Mouse (Mus musculus): Measurements from ENCODE around the gene Clmp.

Gene Clmp

DNA sequence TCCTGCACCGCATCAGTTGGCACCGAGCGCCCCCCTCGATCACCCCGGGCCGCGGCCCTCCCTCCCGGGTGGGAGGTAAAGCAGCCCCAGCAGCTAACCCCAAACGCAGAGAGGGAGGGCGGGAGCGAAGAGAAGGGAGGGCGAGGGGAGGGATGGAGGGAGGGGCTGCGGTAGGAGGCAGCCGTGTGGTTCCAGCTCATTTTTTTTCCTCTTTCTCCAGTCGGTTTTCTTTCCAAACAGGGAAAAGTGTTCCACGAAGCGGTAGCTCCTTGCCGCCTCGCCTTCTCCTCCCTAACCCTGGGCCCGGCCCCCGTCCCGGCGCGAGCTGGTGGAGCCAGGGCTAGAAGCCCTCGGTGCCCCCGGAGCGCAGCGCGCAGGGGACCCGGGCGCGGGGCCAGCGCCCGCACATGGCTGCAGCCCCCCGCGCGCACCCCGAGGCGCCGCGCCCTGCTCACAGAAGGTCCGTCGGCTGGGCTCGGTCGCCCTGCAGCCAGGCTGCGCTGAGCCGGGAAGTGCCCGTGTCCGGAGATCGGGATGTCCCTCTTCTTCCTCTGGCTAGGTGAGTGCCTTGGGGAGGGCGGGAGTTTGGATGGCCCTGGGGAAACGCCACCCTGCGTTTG lies at the start of gene Clmp:
Clmp (plus strand) TSS at position 162 of the 620 bp plus-strand sequence.
- no peak for DNase-seq (ENCODE audit: extremely low spot score, low read depth, low spot score)

DNA sequence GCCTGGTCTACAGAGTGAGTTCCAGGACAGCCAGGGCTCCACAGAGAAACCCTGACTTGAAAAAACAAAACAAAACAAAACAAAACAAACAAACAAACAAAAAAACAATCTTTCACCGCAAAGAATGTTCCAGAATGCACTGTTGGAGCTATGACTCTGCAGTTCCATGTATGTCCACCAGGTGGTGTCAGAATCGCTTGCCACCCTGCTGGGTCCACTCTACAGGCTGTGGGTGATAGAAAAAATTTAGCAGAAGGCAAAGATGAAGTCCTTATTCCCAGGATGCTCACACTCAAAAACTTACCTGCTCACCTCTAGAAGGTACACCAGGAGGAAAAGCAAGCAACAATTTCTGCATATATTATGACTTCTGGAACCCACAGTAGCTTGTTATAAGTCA lies 49.7 kb upstream of the Clmp start:
- DNase-seq (ENCODE audit: extremely low spot score, low read depth, low spot score), result no peak

DNA sequence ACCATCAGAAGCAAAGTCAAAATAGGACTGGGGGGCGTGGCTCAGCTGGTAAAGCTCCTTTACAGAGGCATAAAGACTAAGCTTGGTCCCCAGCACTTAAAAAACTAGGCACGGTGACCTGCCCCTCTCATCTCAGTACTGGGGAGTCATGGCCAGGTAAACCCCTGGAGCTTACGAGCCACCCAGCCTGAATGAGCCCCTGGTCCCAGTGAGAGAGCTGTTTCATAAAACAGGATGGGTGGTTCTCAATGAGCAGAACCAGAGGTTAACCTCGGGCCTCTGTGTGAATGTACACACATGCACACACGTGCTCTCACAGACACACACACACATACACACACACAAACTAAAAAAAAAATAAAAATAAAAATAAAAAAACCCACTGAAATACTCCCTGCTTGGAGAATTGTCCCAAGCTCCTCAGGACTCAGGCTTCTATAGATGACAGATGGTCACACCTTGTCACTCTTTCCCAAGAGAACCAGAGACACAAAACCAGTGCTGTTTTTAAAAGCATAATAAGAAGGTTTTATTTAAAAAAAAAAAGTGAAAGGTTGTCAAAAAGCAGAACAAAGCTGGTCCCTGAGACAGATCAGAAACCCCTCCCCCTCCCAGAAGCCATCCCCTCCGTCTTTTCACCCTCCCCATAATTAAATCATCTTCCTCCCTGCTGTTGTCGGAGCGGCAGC lies 47.9 kb upstream of the Clmp start:
- DNase-seq (ENCODE audit: extremely low spot score, low read depth, low spot score), result no peak

DNA sequence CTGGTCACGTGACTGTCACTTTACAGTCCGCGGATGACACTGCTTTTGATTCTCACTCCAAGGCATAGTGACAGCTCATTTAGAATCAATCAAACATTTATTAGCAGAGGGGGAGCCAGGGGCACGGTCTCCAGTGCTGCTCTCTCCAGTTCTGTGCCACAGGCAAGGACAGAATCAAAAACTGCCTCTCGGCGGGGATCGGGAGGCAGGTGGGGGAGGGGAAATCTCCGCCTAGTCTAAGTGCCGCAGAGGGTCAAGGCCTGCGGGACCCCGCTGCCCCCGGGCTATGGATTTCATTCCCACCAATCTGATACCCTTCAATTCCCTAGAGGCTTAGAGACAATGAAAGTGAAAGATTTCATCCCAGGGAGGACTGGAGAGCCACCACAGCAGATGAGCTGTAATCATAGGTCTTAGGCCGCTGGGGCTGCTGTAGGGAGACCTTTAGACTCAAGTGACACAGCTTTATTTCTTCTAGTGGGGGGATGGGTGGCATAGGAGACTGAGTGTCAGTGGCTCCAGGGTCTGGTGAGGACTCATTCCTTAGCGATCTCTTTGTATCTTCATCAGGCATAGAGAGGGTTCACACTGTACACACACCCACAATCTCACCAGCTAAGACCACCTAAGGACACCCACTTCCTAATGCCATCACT lies 47.2 kb upstream of the Clmp start:
- DNase-seq (ENCODE audit: extremely low spot score, low read depth, low spot score), result no peak

DNA sequence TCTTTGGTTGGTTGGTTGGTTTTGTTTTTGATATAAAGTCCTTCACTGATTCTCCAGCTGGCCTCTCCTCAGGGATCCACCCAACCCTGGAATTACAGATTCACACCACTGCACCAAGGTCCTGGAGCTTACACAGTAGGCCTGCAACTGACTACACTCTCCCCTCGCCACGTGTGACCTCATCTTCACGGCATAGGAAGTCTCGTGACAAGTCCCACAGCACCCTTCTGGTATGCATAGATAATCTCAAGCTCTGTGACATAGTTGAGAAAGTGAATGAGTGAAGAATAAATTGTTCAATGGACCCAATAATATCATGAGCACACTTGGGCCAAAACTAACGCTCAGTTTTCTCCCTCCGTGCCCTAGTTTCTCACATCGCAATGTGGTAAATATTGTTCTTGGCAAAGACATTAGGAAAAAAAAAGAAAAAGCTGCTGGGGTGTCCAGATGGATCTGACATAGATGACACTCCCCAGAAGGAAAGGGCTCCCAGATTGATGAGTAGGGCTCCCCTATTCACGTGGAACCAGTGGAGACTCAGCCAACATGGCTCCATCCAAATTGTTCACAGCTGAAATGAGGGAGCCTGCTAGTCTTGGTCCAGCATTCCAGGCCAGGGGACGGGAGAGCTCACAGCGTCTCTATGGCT lies 46.1 kb upstream of the Clmp start:
- no peak for DNase-seq (ENCODE audit: extremely low spot score, low read depth, low spot score)

DNA sequence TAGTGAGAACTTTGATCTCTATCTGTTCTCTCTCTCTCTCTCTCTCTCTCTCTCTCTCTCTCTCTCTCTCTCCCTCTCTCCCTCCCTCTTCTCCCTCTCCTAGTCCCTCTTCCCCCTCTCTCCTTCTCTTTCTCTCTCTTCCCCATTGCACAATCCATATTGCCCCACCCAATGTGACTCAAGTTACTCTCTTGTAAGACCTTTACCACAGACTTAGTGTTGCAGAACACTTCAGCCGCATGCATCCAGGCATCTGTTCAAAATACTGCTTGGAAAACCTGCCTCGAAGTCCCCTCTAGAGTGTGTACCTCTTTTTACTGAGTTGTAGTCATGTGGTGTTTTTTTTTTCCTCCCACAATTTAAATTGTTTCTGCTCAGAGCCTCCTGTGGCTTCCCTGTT lies 44.4 kb upstream of the Clmp start:
- DNase-seq (ENCODE audit: extremely low spot score, low read depth, low spot score), result no peak

DNA sequence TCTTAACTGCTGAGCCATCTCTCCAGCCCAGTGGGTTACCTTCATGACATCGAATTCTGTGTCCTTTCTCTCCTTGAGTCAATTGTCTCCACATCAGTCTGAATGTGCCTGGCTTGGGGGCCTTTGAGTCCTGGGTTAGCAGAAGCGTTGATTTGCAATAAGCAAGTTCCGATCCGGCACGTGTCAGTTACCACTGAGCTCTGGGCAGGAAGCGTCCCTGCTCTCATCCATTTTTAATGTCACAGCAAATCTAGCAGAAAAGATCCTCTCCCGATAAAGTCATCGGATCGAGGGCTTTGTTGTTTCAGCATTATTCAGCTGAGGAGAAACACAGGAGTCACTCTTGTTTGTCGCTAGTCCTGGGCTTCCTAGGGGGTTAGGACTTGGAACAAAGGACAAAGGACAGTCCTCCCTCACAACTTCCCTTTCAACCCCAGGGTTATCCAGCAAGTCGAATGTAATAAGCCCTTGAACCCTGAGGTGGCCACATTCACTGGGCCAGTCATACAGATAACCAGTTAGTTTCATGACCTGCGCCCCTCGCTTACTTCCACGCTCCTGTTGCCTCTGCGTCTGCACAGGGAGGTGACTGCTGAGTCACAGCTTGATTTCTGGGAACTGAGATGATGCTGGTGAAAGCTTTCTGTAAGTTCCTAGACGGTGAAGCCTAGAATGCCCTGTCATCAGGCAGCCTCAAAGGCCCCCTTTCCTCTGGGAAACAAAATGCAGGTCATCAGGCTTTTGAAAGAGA lies 43.1 kb upstream of the Clmp start:
- no peak for DNase-seq (ENCODE audit: extremely low spot score, low read depth, low spot score)

DNA sequence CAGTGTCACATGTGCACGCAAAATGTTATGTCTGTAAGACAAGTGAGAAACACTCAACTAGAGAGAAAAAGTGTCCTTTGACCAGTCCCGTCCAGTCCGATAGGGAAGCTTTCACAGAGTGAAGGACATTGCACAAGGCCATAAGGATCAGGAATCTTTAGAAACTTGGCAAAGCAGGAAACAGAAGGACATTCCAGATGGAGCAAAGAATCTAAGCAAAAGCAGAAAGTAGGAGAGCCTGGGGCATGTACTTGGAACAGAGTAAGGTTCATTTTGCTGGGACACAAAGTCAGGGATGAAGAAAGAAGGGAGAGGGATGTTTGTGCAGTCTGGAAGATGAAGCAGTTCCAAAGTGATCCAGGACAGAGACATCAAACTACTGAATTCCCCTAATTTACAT lies 36.3 kb upstream of the Clmp start:
- DNase-seq (ENCODE audit: extremely low spot score, low read depth, low spot score), result no peak

DNA sequence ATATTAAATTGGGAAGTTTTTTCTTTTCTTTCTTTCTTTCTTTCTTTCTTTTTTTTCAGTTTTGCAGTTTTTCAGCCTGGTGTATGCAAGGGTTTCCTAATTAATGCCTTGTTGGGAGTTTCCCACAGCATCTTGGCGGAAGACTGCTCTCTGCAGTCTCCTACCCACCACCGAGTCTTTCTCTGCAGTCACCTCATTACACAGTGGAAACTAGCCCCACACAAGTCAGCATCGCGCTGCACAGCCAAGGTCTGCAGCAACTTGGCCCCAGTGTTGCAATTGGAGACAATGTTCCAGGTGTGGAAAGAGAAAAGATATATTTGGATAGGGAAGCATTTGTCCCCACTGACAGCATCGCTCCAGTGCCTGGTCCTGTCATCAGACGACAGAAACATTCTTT lies 35.8 kb upstream of the Clmp start:
- DNase-seq (ENCODE audit: extremely low spot score, low read depth, low spot score), result no peak

DNA sequence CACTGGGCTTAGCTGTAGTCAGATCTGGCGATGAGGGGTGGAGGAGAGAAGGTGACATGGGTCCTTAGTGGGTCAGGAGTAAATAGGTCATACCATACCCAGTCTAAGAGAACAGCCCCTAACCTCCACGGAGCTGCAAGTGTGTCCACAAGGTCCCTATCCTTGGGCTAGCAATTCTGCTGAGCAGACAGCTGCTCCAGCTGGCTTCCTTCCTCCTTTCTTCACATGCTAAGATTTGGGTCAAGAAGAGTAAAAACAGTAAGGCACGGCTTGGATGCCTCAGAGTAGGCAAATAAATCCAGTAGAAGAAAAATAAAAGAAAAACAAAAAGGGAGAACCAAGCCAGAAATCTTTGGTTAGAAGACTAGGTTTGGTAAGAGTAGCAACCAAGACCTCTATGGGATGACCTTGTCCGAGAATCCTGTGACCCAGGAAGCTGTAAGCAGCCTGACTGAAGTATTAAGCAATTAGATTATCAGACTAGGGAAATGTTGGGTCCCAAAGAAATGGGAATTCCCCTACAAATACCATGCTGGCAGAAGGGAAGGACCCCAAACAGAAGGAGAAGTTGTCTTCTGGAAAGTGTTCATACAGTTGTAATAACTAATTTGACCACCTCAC lies 34.4 kb upstream of the Clmp start:
- no peak for DNase-seq (ENCODE audit: extremely low spot score, low read depth, low spot score)

DNA sequence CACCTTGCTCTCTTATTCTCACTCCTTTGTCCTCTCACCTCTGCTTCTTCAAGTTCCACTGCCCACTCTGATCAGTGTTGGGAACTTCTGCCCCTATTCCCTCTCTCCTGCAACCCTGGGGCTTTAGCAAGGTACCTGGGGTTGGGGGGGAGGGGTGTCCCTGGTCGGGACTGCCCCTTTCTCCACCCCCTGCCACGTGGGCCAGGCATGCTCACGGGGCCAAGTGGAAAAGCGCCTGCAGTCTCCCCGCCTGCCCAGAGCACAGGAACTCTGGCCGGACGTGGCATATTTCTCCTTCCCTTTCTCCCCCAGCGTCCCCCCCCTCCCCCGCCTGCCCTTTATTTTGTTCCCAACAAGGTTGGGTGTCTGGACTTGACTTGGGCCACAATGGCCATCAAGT lies 33.0 kb upstream of the Clmp start:
- DNase-seq (ENCODE audit: extremely low spot score, low read depth, low spot score), result no peak

DNA sequence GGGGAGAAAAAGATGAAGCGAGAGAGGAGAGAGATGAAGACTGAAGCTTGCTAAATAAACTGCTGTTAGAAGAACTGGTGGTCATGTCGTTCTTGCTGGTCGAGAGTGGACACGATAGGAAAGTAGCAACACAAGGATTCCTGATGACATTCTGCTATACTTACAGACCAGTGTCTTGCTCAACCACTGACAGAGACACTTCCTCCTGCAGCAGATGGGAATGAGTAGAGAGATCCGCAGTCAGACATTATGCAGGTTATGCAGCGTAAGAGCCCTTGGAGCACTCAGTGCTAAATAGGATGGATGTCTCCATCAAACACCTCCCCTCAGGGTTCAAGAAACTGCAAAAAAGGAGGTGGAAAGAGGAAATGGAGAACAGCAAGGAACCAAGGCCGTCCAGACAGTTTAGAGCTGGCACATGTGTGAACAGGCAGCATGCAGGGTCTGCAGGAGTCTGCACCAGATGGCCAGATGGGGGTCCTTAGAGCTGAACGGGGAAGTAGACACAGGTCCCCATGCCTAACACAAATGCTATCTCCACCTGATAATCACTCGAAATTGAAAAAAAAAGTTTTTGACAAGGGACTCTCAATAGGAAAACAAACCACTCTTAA lies 19.5 kb upstream of the Clmp start:
- DNase-seq (ENCODE audit: extremely low spot score, low read depth, low spot score), result no peak

DNA sequence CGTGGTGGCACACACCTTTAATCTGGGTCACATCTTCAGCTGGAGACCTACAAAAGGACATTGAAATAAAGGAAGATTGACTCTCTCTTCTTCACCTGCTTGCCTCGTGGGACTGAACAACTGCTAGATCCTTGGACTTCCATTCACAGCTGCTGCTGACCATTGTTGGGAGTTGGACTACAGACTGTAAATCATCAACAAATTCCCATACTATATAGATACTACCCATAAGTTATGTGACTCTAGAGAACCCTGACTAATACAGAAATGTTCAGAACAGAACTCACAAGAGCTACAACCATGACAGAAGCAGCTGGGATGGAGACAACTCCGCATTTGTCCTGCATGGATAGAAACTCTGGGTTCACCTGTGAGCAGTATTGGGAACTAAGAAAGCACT lies 15.4 kb upstream of the Clmp start, which contains the start of gene Gm21915:
Gm21915 (plus strand) TSS at position 301 of the 400 bp plus-strand sequence.
- DNase-seq (ENCODE audit: extremely low spot score, low read depth, low spot score), result no peak

DNA sequence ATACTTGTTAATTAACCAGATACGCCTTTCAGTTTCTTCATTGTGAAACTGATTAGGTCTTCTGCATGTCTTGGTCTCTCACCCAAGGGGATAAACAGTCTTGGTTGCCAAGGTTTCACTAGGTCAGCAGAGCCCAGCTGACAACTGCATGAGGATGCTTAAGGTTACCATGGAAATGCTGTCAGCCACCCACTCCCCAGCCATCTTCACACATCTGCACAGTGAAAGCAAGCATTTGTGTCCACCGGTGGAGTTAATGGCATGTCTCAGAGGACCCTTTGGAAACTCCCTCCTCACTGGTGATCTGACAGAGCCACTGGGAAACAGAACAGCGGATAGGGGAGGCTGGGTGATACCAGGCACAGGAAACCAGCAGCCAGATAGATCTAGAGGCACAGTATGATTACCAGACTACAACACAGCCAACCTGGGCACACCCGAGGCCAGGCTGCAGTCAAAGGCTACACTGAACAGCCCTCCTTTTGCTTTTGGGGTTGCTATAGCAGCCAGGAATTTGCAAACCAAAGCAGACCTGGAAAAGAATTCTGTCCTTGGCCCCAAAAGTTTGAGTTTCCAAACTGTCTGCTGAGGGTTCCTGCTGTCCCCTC lies 14.3 kb upstream of the Clmp start:
- DNase-seq (ENCODE audit: extremely low spot score, low read depth, low spot score), result no peak

DNA sequence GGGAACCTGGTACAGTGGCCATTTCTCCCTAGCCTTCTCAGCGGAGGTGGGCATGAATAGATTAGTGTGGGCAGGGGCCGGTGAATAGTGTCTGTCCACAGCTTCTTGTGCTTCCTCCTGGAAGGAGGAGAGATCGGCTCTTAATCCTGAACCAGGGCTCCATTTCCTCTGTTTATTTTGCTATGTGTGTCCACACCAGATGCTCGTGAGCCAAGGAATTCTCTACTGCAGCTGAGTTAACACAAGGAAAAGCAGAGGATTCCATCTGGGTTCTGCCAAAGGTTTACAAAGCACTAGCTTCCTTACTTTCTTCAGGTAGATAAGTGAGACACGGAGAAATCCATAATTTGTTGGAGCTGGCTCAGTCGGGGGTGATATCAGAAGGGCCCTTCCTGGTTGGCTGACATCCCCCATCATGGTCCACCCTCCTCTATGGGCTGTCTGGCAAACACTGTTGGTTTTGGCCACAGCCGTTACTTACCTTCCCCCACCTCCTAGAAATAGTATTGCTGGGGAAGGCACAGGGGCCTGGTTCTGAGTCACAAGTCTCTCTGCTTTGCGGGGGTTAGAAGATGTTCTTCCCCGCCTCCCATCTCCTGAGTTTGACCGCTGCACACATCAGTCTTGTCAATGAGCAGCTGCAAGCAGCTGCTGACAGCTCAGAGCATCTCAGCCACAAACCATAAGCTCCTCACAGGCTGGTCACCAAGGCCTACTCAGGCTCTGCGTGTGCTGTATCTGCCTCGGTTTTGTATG lies 10.4 kb upstream of the Clmp start:
- DNase-seq (ENCODE audit: extremely low spot score, low read depth, low spot score), result no peak

DNA sequence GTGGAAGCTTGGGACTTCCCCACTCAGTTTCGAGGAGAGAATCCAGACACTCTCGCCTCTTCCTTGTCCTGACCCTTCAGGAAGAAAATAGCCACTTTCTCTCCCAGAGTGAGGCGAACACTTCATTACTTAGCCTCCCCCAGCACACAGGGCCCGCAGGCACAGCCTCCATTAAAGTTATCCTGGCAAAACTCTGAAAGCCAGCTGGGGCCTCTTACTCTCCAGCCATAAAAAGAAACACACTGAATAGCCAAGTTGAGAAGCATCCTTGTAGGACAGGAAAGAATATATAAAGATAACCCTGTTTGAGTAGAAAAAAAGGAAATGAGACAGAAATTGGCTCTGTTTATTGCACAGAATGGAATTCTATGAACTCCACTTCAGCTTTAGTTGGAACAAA lies 7.1 kb upstream of the Clmp start:
- no peak for DNase-seq (ENCODE audit: extremely low spot score, low read depth, low spot score)

DNA sequence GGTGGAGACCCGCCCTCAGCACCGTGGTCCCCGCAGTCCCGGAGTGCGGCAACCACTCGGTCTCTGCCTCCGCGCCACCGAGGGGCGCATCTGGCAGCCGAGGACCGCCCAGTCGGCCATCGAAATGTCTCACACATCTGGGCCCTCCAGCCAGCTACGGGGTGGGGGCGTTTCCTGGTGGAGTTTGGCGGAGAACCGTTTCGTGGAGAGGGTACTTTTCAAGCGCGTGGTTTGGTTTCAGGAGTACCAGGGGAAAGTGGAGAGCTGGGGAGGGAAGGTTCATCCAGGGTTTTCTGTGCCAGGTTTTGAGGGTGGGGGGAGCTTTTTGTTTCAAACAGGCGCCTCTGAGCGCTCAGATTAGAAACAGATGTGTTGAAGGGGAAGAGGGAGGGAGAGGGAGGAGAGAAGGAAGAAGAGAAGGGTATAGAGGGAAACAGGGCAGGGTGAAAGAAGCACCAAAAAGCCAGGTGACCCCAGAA lies 698 bp downstream of the Clmp start:
- DNase-seq (ENCODE audit: extremely low spot score, low read depth, low spot score), result peak; percentile 33

DNA sequence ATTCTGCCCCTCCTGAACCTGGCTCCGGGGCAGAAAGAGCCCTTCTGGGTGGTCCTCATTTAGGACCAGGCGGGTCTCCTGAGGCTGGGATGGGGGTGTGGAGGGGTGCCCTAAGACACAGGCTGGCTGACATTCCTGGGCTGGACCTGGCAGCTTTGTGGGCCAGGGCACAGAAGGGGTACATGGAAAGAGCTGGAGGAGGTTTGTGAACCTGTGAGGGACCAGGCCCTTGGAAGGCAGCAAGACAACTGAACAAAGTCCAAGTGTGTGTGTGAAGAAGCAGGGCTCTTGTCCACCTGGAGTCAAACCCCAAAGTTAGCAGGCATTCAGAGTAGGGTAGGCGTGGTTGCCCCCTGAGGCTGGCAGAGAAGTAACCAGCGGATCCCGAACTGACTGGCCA lies 1.3 kb downstream of the Clmp start:
- DNase-seq (ENCODE audit: extremely low spot score, low read depth, low spot score), result no peak

DNA sequence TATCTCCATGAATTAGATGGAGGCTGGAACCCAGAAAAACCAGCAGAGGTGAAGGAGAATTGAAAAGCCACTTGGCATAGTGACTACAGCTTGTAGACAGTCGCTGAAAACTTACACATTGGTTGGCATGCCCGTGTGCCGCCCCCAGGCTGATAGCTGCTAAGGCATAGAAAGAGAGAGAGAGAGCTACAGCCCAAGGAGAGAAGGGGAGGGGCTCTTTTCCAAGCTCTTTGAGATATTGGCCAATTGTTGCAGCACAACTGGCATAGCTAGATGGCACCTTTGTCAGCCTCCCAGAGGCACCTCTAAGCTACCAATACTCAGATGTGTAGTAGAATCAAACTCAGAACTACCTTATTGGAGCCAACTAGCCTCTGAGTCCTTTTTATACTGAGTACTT lies 1.8 kb downstream of the Clmp start:
- DNase-seq (ENCODE audit: extremely low spot score, low read depth, low spot score), result no peak
